Mouse (Mus musculus): ENCODE measurements around the gene C130026I21Rik.

DNA sequence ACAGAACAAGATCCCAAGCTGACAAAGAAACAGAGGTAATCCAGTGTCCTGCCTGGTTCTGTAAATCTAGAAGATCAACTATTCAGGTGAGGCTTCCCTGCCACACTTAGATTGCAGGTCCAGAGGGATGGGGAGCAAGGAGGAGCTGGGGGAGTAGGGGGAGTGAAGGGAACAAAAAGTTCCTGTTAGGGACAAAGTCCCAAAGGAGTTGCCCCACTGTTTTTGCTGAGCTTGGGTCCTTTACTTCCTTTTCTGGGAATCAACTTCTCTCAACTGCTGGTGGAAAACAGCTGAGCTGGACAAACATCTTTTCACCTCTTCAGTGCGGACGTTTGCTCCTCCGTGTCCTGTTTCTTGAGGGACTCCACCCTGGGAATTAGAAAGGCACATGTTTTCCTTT is 324.4 kb downstream of the C130026I21Rik start:
- TF ChIP-seq CHD2 (IDR thresholded peaks at IDR 0.05; ENCODE audit: low read depth, low read length) = no peak
- no peak for TF ChIP-seq ZC3H11A (IDR thresholded peaks at IDR 0.05; ENCODE audit: borderline replicate concordance, low read depth, low read length)
- no peak for TF ChIP-seq ZNF384 (IDR thresholded peaks at IDR 0.05; ENCODE audit: low read depth, low read length)
- TF ChIP-seq HCFC1 (IDR thresholded peaks at IDR 0.05; ENCODE audit: borderline replicate concordance, insufficient read depth, low read length) = no peak

Data from ES-E14 (cell line).